Mouse (Mus musculus): ENCODE measurements around the gene Ptgs1.

DNA sequence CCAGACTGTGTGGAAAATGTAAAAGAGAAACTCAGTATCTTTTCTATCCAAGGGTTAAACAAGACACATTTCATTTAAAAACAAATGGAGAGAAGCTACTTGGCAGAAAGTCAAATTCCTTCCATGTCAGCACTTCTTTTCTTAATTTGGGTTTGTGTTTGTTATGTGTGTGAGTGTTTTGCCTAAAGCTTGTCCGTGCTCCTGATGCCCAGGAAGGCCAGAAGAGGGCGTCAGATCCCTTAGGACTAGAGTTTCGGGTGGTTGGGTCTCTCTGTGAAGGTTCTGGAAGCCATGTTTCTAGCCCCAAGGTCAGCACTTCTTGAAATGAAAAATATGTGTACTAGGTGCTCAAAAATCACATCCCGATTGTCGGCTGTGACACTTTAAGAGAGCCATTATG lies 15.8 kb upstream of the Ptgs1 start:
- TF ChIP-seq CTCF (IDR thresholded peaks at IDR 0.05; ENCODE audit: control insufficient read depth, insufficient read depth, low read length) = peak; percentile 50
- TF ChIP-seq POLR2A (IDR thresholded peaks at IDR 0.05; ENCODE audit: borderline replicate concordance, control insufficient read depth, low read depth, low read length) = no peak

Data from bone marrow, adult 2 months (tissue).